Mouse (Mus musculus) ES-E14 (cell line): ENCODE measurements around the gene Rexo2.

Source experiments
- CHD2 ChIP-seq: IDR thresholded peaks from 2 replicates; pipeline ENCODE4 v1.6.1; 2014; ENCODE audit warnings: mild to moderate bottlenecking, low read depth, low read length, inconsistent platforms
- HCFC1 ChIP-seq: IDR thresholded peaks from 2 replicates; pipeline ENCODE4 v1.6.1; 2012; ENCODE audit warnings: low read length, inconsistent platforms, borderline replicate concordance; ENCODE audit not compliant: insufficient read depth
- ZC3H11A ChIP-seq: IDR thresholded peaks from 2 replicates; pipeline ENCODE4 v1.6.1; 2012; ENCODE audit warnings: low read depth, mild to moderate bottlenecking, inconsistent platforms, low read length, borderline replicate concordance

DNA sequence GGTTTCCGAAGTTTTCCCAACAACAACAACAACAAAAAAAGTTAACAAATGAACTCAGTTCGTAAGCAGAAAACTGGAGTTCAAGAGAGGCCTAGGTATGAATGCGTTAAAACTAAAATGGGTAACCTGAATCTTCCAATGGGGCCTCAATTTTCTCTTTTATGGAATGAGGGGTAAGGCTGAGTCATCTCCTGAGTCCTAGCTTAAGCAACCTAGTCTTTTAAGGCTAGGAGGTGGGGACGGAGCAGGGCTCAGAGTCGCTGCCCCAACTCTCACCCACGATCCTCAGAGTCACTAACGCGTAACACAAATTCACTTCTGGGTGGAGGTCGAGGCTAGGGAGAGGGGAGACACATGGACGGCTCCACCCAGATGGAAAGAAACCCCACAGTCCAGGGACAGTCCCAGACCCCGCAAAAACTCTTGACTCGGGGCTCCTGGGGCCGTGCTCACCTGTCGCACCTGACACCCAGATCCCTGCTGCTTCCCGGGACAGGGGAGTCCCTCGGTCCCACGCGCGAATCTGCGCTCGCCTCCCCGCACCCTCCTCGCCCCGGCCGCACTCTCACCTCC, 499 bp downstream of the Rexo2 start:
- TF ChIP-seq ZC3H11A: no peak
- TF ChIP-seq CHD2: no peak
- no peak for TF ChIP-seq HCFC1
